Mouse (Mus musculus): ENCODE measurements around the gene Cd300ld5.

DNA sequence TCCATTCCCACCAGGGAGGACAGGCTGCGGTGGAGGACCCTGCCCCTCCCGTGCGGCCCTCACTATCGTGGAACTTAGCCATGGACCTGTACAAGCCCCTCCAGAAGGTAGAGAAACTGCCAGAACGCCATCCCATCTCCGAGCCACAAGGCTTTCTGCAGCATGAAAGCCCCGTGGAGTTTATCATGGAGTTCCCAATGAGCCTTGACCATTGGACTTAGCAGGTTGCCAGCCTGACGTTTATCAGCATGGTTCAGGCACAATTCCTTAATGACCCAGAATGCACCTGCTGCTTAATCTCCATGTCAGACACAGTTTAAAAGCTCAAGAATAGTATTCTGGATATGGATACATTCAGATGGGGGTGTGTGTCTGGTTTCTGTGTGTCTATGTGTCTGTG lies 47.5 kb upstream of the Cd300ld5 start:
- no peak for TF ChIP-seq CTCF (IDR thresholded peaks at IDR 0.05; ENCODE audit: low read depth)
- no peak for TF ChIP-seq EP300 (IDR thresholded peaks at IDR 0.05; ENCODE audit: low read depth)

Data from heart, postnatal 0 days (tissue).